Mouse (Mus musculus): ENCODE measurements at regions not wholly inside any gene's neighbourhood (a gene's known extent, or its start where the extent isn't known, plus 50 kb on each side); places are given as distances from the start of the nearest gene placed in this dataset.

DNA sequence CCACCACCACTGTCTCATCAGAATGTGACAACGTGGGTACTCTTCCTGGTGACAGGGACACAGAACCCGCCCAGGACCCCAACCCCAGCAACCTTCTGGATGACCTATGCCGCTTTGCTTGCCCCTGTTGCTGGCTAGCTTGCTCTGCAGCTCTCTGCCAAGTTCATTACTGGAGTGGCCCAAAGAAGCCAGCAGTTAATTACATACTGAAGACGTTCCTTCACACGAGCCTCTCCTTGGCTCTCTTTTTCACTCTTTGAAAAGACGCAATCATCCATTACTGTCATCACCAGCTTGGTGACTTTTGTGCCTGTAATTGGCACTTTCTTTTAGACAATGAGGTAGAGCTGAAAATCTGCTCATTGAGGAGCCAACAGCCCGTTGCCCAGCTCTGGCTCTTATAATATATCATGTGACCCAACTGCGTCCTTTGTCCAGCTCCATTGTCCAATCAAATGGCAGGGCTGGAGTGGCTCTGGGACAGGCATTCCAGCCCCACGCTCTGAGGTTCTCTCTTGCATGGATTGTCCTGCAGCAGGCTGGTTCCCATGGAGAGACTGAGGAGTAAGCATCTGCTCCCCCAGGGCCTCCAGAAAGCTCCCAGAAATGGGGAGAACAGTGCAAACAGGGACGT is 274.4 kb upstream of the Gm10131 start:
- TF ChIP-seq POLR2A (IDR thresholded peaks at IDR 0.05; ENCODE audit: borderline replicate concordance, low read depth, low read length) (no peak), CTCF (IDR thresholded peaks at IDR 0.05; ENCODE audit: low read depth, low read length) (no peak)
- Histone ChIP-seq H3K4me1 (ENCODE audit: control insufficient read depth, insufficient read depth, low read length) (peaks cover 23% of the 10 kb centered on the region), H3K4me3 (ENCODE audit: insufficient read depth, low read length) (no peak overlapping the region), H3K27ac (ENCODE audit: insufficient read depth, low read depth, low read length) (no peak overlapping the region)

DNA sequence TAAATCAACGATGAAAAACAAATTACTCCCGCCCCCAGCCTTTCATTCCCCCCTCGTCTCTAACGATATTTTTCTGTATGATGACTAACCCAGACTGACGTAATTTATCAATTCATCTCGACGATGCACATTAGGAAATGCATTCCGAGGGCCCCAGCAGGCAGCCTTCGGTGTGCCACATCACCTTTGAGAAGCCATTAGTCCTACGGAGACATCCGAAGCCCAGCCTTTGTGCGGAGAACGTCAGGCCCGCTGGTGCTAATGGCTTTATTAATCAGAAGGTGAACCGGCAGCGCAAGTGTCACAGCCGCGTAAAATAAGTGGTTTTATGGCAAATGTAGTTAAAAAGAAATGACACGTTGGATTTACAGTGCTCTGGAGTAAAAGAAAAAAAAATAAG is 269.1 kb upstream of the Gm10131 start:
- Histone ChIP-seq H3K4me1 (ENCODE audit: control insufficient read depth, insufficient read depth, low read length) (peaks cover 17% of the 10 kb centered on the region), H3K27ac (ENCODE audit: insufficient read depth, low read depth, low read length) (no peak overlapping the region), H3K4me3 (ENCODE audit: insufficient read depth, low read length) (no peak overlapping the region)
- no peak for TF ChIP-seq POLR2A (IDR thresholded peaks at IDR 0.05; ENCODE audit: borderline replicate concordance, low read depth, low read length)
- no peak for TF ChIP-seq CTCF (IDR thresholded peaks at IDR 0.05; ENCODE audit: low read depth, low read length)

DNA sequence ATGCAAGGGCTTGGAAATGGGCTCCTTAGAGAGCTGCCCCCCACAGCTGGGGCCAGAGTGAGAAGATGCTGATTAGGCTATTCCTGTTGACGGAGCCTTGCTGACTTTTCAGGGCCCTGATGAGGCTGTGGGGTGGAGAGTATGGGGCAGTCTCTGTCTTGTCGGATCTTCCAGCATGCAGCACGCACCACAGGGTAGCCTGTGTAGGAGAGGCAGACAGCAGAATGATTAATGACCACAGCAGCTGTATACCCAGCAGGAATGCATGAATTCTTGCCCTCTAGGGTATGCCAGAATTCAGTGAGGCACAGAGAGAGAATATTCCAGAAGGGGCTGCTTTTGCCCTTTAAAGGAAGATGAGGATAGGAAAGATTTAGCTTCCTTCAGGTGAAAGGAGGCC is 265.6 kb upstream of the Gm10131 start:
- Histone ChIP-seq H3K4me1 (ENCODE audit: control insufficient read depth, insufficient read depth, low read length) (no peaks in the 10 kb centered on the region), H3K4me3 (ENCODE audit: insufficient read depth, low read length) (no peak overlapping the region), H3K27ac (ENCODE audit: insufficient read depth, low read depth, low read length) (no peak overlapping the region)
- TF ChIP-seq CTCF (IDR thresholded peaks at IDR 0.05; ENCODE audit: low read depth, low read length) (no peak), POLR2A (IDR thresholded peaks at IDR 0.05; ENCODE audit: borderline replicate concordance, low read depth, low read length) (no peak)

DNA sequence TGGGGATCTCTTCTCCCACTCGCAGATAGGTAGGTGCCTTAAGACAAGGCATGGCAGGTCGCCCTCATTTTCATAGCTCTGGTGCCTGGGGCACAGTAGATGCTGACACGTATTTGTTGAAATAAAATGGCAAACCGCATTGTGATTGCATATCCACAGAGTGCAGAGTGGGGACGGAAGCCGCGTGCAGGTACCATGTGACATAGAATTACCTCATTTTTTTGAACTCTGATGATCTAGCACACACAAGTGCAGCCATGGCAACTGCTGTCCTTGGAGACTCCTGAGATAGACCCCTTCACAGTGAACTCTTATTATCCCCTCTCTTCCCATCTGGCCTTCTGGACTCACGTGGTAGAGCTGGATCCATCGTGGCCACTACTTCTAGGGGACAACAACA is 262.7 kb upstream of the Gm10131 start:
- no peaks in the 10 kb centered on the region for H3K4me1 ChIP-seq (ENCODE audit: control insufficient read depth, insufficient read depth, low read length)
- H3K27ac ChIP-seq (ENCODE audit: insufficient read depth, low read depth, low read length): no peak overlapping the region
- no peak overlapping the region for H3K4me3 ChIP-seq (ENCODE audit: insufficient read depth, low read length)
- TF ChIP-seq CTCF (IDR thresholded peaks at IDR 0.05; ENCODE audit: low read depth, low read length) (no peak), POLR2A (IDR thresholded peaks at IDR 0.05; ENCODE audit: borderline replicate concordance, low read depth, low read length) (no peak)

DNA sequence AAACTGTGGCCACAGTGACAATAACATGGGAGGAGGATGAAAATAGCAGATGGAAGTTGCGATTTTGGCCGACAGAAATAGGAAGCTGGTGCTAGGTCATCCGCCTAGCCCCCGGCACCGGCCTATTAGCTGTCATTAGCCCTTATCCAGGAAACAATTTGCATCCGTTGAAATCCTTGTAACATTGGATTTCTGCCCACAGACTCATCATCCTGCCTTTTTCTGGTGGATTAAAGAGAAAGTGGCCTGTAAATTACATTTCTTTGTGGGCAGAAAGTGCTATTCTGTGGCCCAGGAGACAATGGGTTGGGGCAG is 261.1 kb upstream of the Gm10131 start:
- no peaks in the 10 kb centered on the region for H3K4me1 ChIP-seq (ENCODE audit: control insufficient read depth, insufficient read depth, low read length)
- no peak overlapping the region for H3K27ac ChIP-seq (ENCODE audit: insufficient read depth, low read depth, low read length)
- H3K4me3 ChIP-seq (ENCODE audit: insufficient read depth, low read length): no peak overlapping the region
- TF ChIP-seq CTCF (IDR thresholded peaks at IDR 0.05; ENCODE audit: low read depth, low read length): no peak
- no peak for TF ChIP-seq POLR2A (IDR thresholded peaks at IDR 0.05; ENCODE audit: borderline replicate concordance, low read depth, low read length)

DNA sequence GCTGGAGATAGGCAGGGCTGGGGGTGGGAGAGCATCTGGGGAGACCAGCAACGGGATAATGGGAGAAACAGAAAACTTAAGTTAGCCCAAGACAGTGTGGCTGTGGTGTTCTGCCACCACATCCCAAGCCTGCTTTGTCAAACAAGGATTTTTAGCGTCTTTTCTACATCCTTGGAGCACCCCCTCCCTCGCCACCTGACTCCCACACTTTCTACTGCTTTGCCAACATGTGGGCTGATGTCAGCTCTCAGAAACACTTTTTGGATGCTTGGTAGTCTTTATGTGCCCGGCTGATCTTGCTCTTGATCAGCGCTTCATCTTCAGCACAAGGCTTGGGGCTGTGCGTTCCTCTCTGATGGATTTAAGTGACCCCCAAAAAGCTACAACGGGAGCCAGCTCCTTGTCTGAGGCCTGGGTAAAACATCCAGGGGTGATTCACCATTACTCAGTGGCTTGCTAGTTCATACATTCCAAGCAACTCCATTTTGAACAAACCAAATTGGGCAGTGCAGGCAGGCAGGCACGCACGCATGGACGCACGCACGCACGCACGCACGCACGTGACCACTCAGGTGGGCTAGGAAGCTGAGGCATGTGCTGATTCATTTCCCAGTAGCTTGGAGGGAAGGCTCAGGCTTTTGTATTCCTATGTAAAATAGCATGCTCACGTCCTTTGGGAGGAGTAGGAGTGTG is 260.6 kb upstream of the Gm10131 start:
- Histone ChIP-seq H3K4me3 (ENCODE audit: insufficient read depth, low read length) (no peak overlapping the region), H3K4me1 (ENCODE audit: control insufficient read depth, insufficient read depth, low read length) (no peaks in the 10 kb centered on the region), H3K27ac (ENCODE audit: insufficient read depth, low read depth, low read length) (no peak overlapping the region)
- TF ChIP-seq POLR2A (IDR thresholded peaks at IDR 0.05; ENCODE audit: borderline replicate concordance, low read depth, low read length) (no peak), CTCF (IDR thresholded peaks at IDR 0.05; ENCODE audit: low read depth, low read length) (no peak)

DNA sequence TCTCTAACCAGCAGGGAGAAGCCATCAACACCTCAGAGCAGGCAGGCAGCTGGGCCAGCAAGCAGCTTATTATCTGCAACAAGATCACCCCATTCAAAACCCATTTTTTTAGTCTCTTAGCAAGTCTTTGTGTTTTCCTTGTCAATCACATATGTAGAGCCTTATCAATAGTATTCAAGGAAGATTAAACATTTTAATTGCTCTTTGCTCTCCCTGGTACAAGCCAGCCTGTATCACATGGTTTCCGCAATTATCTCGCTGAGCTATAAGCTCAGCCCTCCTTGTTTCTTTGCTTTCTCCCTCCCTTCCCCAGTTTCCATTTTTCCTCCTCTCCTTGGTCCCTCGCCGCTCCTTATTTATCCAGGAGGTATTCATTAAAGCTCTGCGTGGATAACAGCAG is 259.9 kb upstream of the Gm10131 start:
- TF ChIP-seq CTCF (IDR thresholded peaks at IDR 0.05; ENCODE audit: low read depth, low read length): no peak
- TF ChIP-seq POLR2A (IDR thresholded peaks at IDR 0.05; ENCODE audit: borderline replicate concordance, low read depth, low read length): no peak
- no peak overlapping the region for H3K4me3 ChIP-seq (ENCODE audit: insufficient read depth, low read length)
- H3K27ac ChIP-seq (ENCODE audit: insufficient read depth, low read depth, low read length): no peak overlapping the region
- H3K4me1 ChIP-seq (ENCODE audit: control insufficient read depth, insufficient read depth, low read length): no peaks in the 10 kb centered on the region

DNA sequence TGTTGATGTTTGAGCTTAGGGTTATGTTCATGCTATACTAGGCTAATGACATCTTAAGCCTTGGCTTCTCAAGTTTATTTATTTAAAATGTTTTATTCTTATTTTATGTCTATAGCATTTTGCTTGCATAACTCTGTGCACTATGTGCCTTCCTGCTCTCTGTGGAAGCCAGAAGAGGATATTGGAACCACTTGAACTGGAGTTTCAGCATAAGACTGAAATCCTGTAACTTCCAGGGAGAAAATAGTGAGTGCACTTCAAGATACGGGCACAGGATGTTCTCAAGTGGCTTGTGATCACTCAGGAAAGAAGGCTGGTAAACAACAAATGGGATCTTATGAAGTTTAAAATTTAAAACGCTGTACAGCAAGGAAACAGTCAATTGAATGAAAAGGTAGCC is 257.0 kb upstream of the Gm10131 start:
- TF ChIP-seq POLR2A (IDR thresholded peaks at IDR 0.05; ENCODE audit: borderline replicate concordance, low read depth, low read length) (no peak), CTCF (IDR thresholded peaks at IDR 0.05; ENCODE audit: low read depth, low read length) (no peak)
- Histone ChIP-seq H3K4me3 (ENCODE audit: insufficient read depth, low read length) (no peak overlapping the region), H3K4me1 (ENCODE audit: control insufficient read depth, insufficient read depth, low read length) (peaks cover 3% of the 10 kb centered on the region), H3K27ac (ENCODE audit: insufficient read depth, low read depth, low read length) (no peak overlapping the region)

DNA sequence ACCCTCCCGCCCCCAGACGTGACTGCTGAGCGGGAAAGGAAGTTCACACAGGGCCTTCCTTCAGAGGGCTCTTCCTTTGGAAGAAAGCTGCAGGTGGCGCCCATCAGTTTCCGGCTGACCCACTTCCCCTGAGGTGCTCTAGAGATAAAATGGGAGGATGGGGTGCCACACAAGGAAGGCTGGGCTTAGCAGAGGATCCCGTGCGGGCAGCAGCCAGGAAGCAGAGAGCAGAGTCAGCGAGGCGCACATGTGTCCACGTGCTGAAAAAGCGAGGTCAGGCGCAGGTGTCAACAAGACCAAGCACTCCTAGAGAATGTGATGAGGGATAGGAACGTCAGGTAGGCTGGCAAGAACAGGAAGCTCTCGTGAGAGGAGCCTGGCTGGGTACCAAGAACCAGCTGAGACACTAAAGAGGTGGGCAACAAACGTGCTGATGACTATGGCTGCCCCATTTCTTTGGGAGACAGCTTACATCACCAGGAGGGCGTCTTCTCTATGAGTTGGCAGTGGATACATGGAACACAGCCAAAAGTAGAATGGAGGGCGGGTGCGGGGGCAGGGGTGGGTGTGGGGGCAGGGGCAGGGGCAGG is 253.0 kb upstream of the Gm10131 start:
- Histone ChIP-seq H3K4me3 (ENCODE audit: insufficient read depth, low read length) (no peak overlapping the region), H3K4me1 (ENCODE audit: control insufficient read depth, insufficient read depth, low read length) (peaks cover 11% of the 10 kb centered on the region), H3K27ac (ENCODE audit: insufficient read depth, low read depth, low read length) (no peak overlapping the region)
- TF ChIP-seq CTCF (IDR thresholded peaks at IDR 0.05; ENCODE audit: low read depth, low read length): no peak

DNA sequence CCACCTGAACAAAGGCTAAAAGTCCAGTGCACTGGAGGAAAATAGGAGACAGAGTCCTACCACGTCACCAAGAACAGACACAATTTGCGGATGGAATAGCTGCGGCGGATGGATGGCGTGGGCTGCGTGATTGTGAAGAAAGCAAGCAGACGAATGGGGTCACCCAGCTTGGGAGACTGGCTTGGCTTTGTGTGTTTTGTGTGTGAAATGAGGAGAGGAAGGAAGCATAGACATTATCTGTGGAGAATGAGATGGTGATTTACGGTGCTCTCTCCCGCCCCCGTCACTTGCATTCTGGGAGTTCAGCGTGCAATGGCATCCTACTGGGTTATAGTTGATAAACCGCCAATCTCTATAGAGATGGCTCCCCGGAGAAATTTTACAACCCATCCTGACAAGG is 252.1 kb upstream of the Gm10131 start:
- no peak overlapping the region for H3K4me3 ChIP-seq (ENCODE audit: insufficient read depth, low read length)
- no peak overlapping the region for H3K27ac ChIP-seq (ENCODE audit: insufficient read depth, low read depth, low read length)
- peaks cover 11% of the 10 kb centered on the region for H3K4me1 ChIP-seq (ENCODE audit: control insufficient read depth, insufficient read depth, low read length)
- no peak for TF ChIP-seq POLR2A (IDR thresholded peaks at IDR 0.05; ENCODE audit: borderline replicate concordance, low read depth, low read length)
